Mouse (Mus musculus) CD4-positive, CD25-positive, alpha-beta regulatory T cell, adult 2 months (primary cell): Measurements from ENCODE around the gene Ehmt2.

Source experiments
- DNase-seq: peaks from one replicate; pipeline ENCODE4 v3.0.0-alpha.2; 2012; ENCODE audit warnings: low read depth, low spot score

The Ehmt2 gene

GRCm38 (mm10) chr17:34898160-34898586, at the start of gene Ehmt2, which contains the start of gene C2:
Ehmt2 (plus strand) TSS chr17:34898469.
C2 (minus strand) TSS chr17:34898265.
- DNase-seq: peak; percentile 84

DNA sequence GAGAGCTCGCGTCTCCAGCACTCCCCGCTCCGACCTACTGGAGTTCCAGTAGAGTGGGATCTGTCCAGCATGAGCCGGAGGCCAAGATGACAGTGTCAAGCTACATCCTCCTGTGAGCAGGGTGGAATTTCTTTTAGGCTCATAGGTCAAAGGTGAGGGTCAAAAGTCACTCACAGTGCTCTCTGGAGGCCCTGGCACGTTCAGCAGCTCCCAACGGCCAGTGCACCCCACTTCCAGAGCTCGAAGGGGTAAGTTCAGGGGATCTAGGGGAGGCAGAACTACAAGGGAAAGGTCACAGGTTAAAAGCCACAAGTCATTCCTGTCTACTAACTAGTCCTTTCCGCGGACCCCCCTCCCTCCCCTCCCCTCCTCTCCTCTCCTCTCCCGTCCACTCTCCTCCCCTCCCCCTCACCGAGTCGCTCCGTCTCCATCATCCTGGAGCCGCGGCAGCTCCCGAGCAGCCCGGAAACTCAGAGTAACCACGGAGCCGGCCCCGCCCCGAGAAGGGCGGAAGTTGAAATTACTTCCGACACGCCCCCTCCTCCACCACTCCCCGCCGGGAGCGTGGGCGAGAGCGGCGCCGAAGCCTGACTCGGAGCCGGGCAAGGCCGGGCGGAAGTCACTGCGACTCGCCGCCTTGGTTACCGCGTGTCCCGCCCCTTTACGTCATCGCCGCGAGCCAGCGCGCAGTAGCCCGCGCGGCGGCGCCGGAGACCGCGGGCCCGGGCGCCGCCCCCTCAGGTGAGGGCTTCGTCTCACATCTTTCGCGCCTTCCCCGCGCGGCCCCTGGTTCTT, 48.4 kb upstream of the Ehmt2 start, which contains the start of the genes Skiv2l and Nelfe:
Skiv2l (minus strand) TSS at position 489 of the 795 bp plus-strand sequence.
Nelfe (plus strand) TSS at position 670 of the 795 bp plus-strand sequence.
- DNase-seq: peak; percentile 99

GRCm38 (mm10) chr17:34850517-34851125, 47.6 kb upstream of the Ehmt2 start:
- no peak for DNase-seq

DNA sequence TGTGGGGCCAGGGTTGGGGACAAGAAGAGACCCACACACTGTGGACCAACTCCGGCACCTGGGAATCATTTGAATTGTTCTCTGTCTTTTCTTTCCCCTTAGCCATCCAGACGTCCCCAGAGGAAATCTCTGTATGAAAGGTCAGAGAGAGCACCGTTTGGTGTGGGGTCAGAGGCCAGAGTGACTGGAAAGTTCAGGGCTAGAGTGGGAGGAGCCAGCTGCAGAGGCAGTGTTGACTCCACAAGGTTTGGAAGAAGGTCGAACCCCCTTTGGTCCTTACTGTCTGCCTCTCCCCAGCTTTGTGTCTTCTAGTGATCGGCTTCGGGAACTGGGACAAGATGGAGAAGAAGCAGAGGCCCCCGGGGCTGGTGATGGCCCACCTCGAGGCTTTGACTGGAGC, 44.8 kb upstream of the Ehmt2 start:
- DNase-seq: no peak

DNA sequence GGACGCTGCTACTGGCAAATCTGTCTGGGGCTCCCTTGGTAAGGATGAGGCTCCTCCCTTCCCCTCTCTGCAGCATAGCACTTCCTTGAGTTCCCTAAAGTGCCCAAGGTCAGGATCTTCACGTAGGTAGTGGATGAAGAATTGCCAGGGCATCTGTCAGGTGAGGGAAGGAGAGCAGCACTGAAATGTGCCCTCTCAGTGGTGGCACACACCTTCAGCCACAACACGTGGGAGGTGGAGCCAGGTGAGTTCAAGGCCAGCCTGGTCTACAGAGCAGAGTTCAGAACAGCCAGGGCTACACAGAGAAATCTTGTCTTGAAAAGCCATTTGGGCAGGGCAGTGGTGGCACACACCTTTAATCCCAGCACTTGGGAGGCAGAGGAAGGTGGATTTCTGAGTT, 43.5 kb upstream of the Ehmt2 start:
- no peak for DNase-seq

GRCm38 (mm10) chr17:34855825-34856224, 42.4 kb upstream of the Ehmt2 start:
- peak; percentile 73 for DNase-seq

DNA sequence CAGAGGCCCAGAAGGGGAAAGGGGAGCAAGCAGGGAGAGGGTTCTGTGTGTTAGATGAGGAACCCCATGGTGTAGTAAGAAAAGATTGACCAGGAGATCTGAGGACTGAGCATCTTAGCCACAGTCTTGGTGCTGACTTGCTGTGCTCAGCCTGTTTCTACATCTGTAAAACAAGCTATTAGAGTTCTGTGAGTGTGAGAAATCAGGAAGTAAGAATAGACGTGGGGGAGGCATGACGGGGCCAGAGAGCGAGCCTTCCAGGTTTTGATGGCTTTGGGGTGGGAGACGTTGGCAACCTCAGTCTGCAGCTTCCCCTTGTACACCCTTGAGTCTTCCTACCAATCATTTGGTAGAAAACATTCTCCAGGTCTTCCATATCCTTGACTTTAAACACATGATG, 39.6 kb upstream of the Ehmt2 start:
- DNase-seq: no peak

GRCm38 (mm10) chr17:34860514-34860913, 37.8 kb upstream of the Ehmt2 start:
- no peak for DNase-seq

DNA sequence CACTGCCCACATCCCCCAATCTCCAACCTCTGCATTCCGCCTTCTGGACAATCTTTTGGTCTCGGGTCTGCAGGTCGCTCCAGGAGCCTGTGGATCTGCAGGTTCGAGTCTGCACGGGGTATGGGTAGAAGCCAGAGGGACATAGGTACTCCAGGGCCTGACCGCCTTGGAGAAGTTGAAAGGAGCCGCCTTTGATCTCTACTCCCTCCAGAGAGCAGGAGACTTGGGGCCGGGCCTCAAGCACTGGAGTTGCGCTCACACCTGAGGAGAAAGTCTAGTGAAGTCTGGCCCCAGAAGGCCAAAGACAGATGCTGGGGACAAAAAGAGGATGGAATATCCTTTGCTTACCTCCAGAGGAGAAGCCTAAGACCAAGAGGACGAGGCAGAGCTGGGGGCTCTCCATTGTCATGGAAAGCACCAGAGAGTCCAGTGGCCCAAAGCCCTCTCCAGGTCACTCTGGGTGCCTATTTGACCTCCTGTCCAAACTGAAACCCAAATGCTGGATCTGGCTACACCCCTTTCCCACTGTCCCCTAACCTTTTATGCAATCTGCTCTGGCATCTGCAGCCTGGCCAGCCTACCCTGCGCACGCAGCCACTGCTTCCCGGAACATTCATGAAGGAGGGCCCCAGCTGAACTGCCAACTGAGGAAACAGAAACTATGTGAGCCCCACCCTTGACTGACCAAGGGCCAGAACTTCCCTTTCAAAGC, 36.4 kb upstream of the Ehmt2 start:
- no peak for DNase-seq

GRCm38 (mm10) chr17:34862416-34863081, 35.7 kb upstream of the Ehmt2 start, which contains the start of gene Cfb:
Cfb (minus strand) TSS chr17:34862518.
- DNase-seq: no peak

DNA sequence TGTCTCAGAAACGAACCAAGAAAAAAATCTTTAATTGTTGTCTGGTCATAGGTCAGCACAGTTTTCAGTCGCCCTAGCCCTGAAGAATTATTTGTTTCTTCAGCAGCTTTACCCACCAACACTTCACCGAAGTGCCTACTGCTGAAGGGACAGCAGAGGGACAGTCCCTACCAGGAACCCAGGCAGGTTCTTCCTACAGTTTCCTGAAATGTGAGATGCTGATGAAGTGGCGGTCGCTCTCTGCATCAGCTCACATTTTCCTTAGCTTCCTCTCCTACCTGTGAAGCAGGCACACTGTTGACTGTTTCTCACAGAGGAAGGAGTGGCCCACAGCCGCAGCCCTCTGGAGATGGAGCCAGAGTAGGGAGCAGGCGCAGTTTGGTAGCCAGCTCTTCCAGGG, 32.3 kb upstream of the Ehmt2 start:
- no peak for DNase-seq

DNA sequence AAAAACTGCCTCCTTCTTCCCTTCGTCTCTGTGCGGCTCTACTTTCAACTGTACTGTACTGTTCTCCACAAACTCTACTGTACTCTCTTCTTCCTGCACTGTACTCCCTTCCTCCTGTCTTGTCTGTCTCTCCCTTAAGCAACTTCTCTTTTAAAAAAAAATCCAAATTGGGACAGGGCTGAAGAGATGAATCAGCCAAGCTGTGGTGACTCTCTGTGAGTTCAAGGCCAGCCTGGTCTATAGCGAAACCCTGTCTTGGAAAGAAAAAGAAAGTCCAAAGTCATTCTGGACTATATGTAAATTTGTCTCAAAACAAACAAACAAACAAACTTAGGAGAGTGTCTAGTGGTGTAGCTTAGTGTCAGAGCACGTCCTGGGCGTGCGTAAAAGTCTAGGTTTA, 23.9 kb upstream of the Ehmt2 start:
- DNase-seq: no peak

- DNase-seq: peak; percentile 58
Observed at GRCm38 (mm10) chr17:34879336-34879879, 18.9 kb upstream of the Ehmt2 start, which contains the start of gene Zbtb12. Zbtb12 (plus strand) TSS chr17:34879483.

GRCm38 (mm10) chr17:34881166-34881565, 17.1 kb upstream of the Ehmt2 start:
- DNase-seq: no peak

GRCm38 (mm10) chr17:34881683-34882310, 16.5 kb upstream of the Ehmt2 start, which contains the start of gene Gm20547:
Gm20547 (minus strand) TSS chr17:34882042.
- DNase-seq: no peak

DNA sequence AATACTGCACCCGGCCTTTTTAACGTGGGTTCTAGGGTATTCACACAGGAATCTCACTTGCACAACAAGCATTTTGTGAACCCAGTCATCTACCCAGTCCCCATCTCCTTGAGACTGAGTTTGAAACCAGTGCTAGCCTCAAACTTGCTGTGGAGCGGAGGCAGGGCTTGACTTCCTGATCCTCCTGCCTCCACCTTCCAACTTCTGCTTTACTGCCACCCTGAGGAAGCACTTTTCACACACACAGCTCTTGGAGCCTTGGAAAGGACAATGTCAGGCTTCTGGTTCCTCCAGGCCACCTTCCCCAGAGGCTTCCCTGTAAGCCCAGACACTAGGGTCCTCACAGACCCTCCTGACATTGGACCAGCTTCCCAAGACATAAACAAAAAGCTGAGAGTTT, 14.9 kb upstream of the Ehmt2 start:
- no peak for DNase-seq

- no peak for DNase-seq
Observed at GRCm38 (mm10) chr17:34884704-34885103, 13.6 kb upstream of the Ehmt2 start.

GRCm38 (mm10) chr17:34885615-34886014, 12.7 kb upstream of the Ehmt2 start:
- DNase-seq: no peak

DNA sequence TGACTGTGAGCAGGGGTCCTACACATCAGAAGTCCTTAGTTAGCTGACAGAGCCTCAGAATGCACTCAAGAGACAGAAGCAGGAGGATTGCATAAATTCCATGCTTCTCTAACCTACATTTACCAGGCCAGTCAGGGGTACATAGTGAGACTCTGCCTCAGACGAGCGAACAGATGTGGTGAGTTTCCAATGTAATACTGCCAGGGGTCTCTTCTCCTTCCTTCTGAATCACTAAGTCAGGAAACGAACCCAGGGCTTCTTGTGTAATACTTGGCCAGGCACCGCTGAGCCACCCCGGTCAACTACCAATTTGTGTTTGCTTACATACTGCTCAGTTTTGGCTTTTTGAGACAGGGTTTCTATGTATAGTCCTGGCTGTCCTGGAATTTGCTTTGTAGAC, 10.3 kb upstream of the Ehmt2 start:
- no peak for DNase-seq

DNA sequence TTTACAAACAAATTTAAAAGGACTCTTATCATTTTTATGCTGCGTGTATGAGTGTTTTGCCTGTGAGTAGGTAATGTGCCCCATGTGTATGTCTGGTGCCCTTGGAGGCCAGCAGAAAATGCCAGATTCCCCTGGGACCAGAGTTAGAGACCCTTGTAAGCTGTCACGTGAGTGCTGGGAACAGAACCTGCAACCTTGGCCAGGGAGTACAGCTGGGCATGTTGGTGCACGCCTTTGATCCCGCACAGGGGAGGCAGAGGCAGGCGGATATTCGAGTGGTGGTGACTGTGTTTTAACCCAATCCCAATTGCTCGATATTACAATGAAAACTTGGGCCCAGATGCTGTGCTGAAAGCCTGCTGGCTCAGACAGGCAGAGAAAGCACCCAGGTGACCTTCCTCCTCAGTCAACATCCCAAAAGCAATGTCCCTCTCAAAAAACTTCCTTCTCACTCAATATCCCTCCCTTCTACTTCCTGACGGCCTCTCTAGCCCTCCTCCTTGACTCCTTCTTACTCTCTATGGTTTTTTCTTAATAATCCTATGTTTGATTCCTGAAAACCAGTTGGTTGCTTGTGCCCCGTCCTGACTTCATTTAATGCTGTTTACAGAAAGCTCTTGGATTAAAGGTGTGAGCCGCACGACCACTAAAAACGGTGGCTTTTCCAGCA, 8.1 kb upstream of the Ehmt2 start:
- DNase-seq: no peak
